Mouse (Mus musculus) common myeloid progenitor, adult 5-6 weeks (primary cell): ENCODE measurements at regions not wholly inside any gene's neighbourhood (a gene's known extent, or its start where the extent isn't known, plus 50 kb on each side); places are given as distances from the start of the nearest gene placed in this dataset.
A peak's percentile ranks its signal among the peaks of the same experiment; 100 is the strongest.
"Not testable (repeated sequence)": the region's sequence is repeated elsewhere in the genome, so short reads cannot be mapped to it uniquely, and the experiment has no call there.

Source experiments
- ATAC-seq: replicated peaks from 2 replicates; pipeline ENCODE4 v1.8.0; 2016; ENCODE audit warnings: low read depth, mild to moderate bottlenecking, moderate TSS enrichment, inconsistent platforms; ENCODE audit not compliant: poor library complexity, severe bottlenecking

DNA sequence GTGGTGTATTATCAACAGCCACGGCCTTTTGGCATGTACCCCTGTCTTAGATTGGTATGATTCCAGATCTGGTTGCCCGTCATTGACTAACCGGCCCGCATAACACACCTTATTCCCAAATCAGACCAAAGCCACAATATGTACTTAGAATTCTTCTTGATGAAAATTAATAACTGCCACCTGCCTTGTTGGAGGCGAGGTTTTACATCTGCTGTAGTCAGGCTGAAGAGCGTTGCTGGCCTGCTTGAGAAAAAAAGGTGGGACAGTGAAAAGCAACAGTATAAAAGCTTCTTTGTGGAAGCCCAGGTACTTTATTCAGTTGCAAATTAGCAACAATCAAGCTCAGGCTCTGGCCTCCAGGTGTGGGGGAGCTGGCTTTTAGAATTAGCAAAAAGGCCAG lies 223.6 kb upstream of the Car8 start:
- not testable (repeated sequence) for ATAC-seq

- ATAC-seq: no peak
Observed at GRCm38 (mm10) chr4:8454346-8454745, 215.5 kb upstream of the Car8 start.

GRCm38 (mm10) chr4:8432393-8432792 lies 193.6 kb upstream of the Car8 start:
- peak; percentile 76 for ATAC-seq

- ATAC-seq: no peak
Observed at GRCm38 (mm10) chr4:8431032-8431332, 192.1 kb upstream of the Car8 start.

- no peak for ATAC-seq
Observed at GRCm38 (mm10) chr4:8430269-8431031, 191.6 kb upstream of the Car8 start.

DNA sequence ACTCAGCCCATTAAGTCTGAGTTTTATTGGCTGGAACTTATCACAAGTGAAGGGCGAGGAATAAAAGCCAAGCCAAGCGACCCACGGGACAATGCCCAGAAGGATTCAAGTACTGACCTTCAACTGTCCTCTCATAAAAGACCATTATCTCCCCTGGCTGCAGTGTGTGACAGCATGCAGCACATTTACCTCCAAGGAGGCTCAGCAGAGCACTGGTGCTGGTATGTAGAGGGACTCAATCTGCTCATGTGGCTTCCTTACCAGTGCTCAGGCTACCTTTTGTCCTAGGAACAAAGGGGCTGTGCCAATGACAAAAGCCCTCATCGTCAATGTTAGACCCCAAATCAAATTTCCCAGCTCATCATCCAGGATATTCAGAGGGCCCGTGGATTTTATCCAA lies 190.9 kb upstream of the Car8 start:
- no peak for ATAC-seq

GRCm38 (mm10) chr4:8428629-8429523 lies 190.0 kb upstream of the Car8 start:
- ATAC-seq: peak; percentile 68; the same call in 1 of the 2 replicates

DNA sequence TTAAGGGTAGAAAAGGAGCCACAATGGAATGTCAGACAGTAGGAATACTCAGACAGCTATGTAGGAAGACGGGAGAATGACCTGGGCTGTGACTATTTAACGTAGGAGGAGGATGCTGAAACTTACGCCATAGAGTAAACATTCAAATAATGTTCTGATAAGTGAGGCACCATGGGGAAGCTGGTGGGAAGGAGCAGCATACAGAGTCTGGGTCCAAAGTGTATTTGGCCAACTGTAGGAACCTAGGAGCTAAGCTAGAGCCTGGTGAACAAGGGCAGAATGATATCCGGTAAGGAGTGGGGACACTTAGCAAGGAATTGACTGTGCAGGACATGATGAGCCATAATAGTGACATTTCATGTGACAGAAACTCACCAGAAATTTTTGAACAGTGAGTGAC lies 189.0 kb upstream of the Car8 start:
- ATAC-seq: no peak

DNA sequence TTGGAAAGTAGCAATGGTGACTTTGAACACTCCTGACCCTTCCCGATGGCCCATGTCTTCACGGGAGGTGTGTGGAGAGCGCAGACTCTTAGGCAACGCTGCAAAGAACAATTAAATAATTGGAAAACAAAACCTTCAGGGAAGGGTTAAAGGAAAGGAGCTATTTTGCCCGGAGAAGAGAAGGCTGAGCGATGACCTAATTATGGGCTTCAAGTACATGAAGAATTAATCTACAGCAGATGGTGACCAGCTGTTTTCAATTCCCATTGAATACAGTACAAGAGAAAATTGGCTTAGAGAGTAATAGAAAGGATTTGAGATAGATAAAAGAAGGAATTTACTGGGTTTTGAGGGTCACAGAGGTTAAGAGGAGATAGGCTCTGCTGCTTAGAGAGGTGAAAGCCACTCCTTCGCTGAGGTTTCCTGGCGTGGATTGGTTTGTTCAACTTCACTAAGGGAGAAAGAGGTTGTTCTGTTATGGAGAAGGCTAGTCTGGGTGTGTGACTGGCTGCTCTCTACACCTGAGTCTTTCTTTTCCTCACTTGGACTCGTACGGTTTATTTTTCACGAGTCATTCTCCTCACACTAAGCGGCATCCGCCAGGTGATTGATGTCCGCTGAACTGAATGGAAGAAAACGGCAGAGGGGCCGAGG lies 184.7 kb upstream of the Car8 start:
- ATAC-seq: no peak

DNA sequence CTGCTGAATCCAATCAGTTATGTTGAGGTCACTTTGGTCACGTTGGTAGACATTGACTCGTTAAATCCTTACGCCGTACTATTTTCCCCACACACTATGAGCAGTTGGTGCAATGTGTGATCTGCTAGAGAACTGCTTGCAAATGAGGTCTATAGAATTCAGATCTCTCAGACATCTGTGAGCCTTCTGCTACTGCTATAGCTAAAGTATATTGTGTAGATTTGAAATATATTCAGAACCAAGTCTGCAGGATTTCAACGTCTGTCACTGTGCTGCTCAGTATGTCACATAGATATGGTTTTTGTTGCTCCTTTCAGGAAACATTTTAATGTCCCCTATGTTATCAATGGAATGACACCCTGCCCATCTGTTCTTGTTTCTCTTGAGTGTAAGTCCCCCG lies 182.4 kb upstream of the Car8 start:
- ATAC-seq: no peak

DNA sequence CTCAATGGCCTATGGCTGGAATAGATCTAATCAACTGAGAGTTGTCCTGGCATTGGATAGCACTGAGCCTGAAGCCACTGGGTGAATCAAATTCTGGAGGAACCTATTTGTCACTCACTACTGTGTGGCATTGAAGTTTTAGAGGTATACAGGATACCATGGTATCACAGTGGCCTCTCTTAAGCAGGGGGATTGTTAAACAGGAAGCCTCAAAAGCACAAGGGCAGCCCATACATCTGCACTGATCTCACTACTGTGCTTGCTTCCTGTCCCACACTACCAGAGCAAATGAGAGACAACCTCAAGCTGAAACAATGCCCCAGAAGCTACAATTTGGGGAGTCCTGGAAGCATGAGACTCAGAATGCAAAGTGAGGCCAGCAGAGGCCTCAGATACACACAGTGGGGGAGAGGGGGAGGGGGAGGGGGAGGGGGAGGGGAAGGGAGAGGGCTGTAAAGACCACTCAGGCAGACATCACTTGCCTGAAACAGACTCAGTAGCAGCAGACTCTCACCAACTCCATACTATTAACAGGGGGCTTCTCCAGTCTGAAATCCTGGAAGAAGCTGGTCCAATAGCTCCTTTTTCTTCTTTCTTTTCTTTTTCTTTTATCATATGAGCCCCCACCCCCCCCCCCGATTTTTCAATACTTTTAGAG lies 179.7 kb upstream of the Car8 start:
- 0 out of 2 replicates have a peak, but pooled peaks have one; percentile 45 for ATAC-seq

- no peak for ATAC-seq
Observed at GRCm38 (mm10) chr4:8417821-8418220, 179.0 kb upstream of the Car8 start.

- ATAC-seq: no peak
Observed at GRCm38 (mm10) chr4:8413307-8413706, 174.5 kb upstream of the Car8 start.

DNA sequence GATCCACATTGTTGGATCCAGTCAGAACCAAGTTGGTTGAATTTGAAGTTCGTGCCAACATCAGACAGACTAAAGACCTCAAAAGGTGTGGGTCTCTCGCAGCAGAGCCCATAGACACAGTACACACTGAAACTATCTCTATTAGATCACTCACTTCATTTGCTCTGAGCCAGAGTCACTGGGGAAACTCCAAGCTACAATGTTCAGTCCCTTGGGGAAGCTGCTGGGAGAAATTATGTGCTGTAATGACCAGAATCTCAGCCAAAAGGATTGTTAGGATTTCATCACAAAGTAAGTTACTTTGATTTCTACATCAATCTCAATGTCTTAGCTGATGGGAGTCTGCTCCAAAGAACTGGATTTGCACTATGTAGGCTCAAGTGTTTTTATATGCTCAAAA lies 161.2 kb upstream of the Car8 start:
- ATAC-seq: no peak

- ATAC-seq: no peak
Observed at GRCm38 (mm10) chr4:8399430-8399829, 160.6 kb upstream of the Car8 start.

DNA sequence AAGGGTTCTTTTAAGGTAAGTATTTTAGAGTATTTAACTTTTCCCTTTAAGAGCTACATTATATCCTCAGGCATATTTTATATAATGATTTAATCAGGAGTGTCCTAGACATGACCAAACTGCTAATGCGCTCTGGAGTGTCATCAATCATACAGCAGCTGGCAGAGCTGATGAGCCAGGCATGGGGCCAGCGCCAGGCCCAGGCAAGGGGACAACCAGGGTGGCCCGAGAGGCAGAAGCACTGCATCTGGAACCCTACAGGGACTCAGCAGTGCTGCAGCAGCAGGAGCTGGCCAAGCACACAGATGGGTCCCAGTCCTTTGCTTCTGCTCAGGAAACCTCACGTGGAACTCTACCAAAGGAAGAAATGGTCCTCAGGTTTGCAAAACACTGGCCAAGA lies 160.1 kb upstream of the Car8 start:
- no peak for ATAC-seq

GRCm38 (mm10) chr4:8383162-8383561 lies 144.3 kb upstream of the Car8 start:
- ATAC-seq: 0 out of 2 replicates have a peak, but pooled peaks have one; percentile 42

- ATAC-seq: no peak
Observed at GRCm38 (mm10) chr4:8382125-8382417, 143.2 kb upstream of the Car8 start.

GRCm38 (mm10) chr4:8381408-8382124 lies 142.7 kb upstream of the Car8 start:
- no peak for ATAC-seq

GRCm38 (mm10) chr4:8380711-8381338 lies 142.0 kb upstream of the Car8 start:
- peak; percentile 80 for ATAC-seq
